Mouse (Mus musculus): ENCODE measurements at regions not wholly inside any gene's neighbourhood (a gene's known extent, or its start where the extent isn't known, plus 50 kb on each side); places are given as distances from the start of the nearest gene placed in this dataset.

DNA sequence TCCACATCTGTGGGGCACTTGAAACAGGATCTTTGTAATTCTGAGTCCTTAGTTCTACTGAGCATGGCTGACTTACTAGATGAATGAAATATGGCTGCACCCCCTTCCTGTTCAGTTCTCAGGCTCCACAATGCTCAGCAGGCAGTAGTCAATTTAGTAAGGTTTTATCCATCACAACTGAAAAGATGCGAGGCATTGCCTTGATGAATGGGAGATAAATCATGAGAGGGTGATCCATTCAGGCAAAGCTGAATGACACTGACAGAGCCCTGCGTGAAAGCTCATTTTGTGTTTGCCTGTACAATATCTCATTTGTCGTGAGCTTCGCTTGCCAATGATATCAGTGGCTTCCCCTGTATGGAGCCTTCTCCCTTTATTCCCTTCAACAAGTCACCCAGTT is 198.6 kb upstream of the Epha3 start:
- TF ChIP-seq CTCF (conservative IDR thresholded peaks at IDR 0.05 in 1 of 2, IDR thresholded peaks at IDR 0.05 in 1 of 2; ENCODE audit: low read depth in 2 of 2, low read length in 2 of 2) = no peak
- no peak for TF ChIP-seq UBTF (IDR thresholded peaks at IDR 0.05; ENCODE audit: low read depth, low read length)
- TF ChIP-seq SIN3A (IDR thresholded peaks at IDR 0.05; ENCODE audit: low read length) = no peak
- no peak for TF ChIP-seq CHD2 (IDR thresholded peaks at IDR 0.05; ENCODE audit: low read length)
- TF ChIP-seq MAZ (IDR thresholded peaks at IDR 0.05; ENCODE audit: low read depth, low read length) = no peak
- TF ChIP-seq TCF12 (IDR thresholded peaks at IDR 0.05; ENCODE audit: low read depth, low read length) = no peak
- no peak for TF ChIP-seq POLR2A (IDR thresholded peaks at IDR 0.05; ENCODE audit: low read depth, low read length)
- no peak for TF ChIP-seq ZMIZ1 (IDR thresholded peaks at IDR 0.05; ENCODE audit: low read depth, low read length)
- TF ChIP-seq RCOR1 (conservative IDR thresholded peaks at IDR 0.05; ENCODE audit: low read depth, low read length) = no peak
